Mouse (Mus musculus) layer of hippocampus, adult 9-10 months (tissue): ENCODE measurements around the gene Inf2.

Experiments used
- DNase-seq: peaks from one replicate; pipeline ENCODE4 v3.0.0; 2022; ENCODE audit warnings: low spot score

The Inf2 gene

GRCm38 (mm10) chr12:112660576-112661326 is 72.2 kb downstream of the Inf2 start:
- DNase-seq = no peak

- DNase-seq = no peak
Measured at GRCm38 (mm10) chr12:112661327-112661605, 72.7 kb downstream of the Inf2 start.

GRCm38 (mm10) chr12:112661851-112662250 is 73.3 kb downstream of the Inf2 start:
- no peak for DNase-seq

GRCm38 (mm10) chr12:112663303-112663702 is 74.7 kb downstream of the Inf2 start:
- no peak for DNase-seq

DNA sequence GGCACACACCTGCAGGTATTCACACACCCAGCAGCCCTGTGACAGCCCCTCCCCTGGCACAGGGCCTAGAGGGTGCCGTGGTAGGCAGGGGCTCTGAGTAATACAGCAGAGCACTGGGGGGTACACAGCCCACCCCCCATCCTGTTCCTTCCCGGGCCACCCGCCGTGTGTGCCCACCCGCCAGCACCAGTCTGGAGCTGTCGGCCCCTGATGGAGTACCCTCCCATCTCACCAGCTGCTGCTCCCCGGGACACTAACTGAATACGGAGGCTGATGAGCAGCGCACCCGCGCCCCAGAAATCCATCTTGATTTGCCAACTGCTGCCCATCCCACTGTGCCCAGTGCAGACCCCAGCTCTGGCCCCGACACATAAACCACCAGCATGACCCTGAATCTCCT is 75.1 kb downstream of the Inf2 start:
- no peak for DNase-seq

GRCm38 (mm10) chr12:112664124-112664523 is 75.5 kb downstream of the Inf2 start:
- DNase-seq = no peak

- DNase-seq = no peak
Measured at GRCm38 (mm10) chr12:112664656-112665055, 76.1 kb downstream of the Inf2 start.
